Mouse (Mus musculus) spleen, adult 2 months (tissue): ENCODE results near the gene Dph1.

Source experiments
- CTCF ChIP-seq: fragments of 200-500 bp; IDR thresholded peaks from 2 replicates; pipeline ENCODE4 v1.5.1; 2011; ENCODE audit warnings: mild to moderate bottlenecking, inconsistent platforms; ENCODE audit not compliant: insufficient read depth, insufficient read length, insufficient replicate concordance; ENCODE audit errors: extremely low read depth
- POLR2A ChIP-seq: fragments of 200-500 bp; IDR thresholded peaks from 2 replicates; pipeline ENCODE4 v1.6.1; 2011; ENCODE audit warnings: low read depth, low read length, inconsistent platforms

- no peak for TF ChIP-seq CTCF
- no peak for TF ChIP-seq POLR2A
Measured at GRCm38 (mm10) chr11:75133391-75133790, 57.6 kb downstream of the Dph1 start.
